In genomic region chr6:127871436-127871835, GRCm38 (mm10) we compare ENCODE assay signal across 33 mouse cellular contexts. TPM values are rescaled to one million over a fixed set of nuclear protein-coding genes. Genes with fewer than 3 reads are reported as not detected.
DNase-seq lines count a peak whose midpoint lies in the region; ATAC-seq and TF ChIP-seq lines count a peak whose summit lies in the region.
"Had no signal": no experiment of that assay in that cellular context is flagged by ENCODE, and none has a peak within 500 bp of the region (broad histone marks: within the 10 kb centered on the region; RNA-seq: fewer than 3 reads in every experiment).

No protein-coding gene starts in this region.

- peaks cover 33% of the 10 kb centered on the region for H3K4me1 ChIP-seq in forebrain, embryonic 10.5 days
- peaks cover 3% of the 10 kb centered on the region; the same call in 1 of the 2 replicates for H3K4me1 ChIP-seq in forebrain, embryonic 15.5 days
- peaks cover 52% of the 10 kb centered on the region for H3K4me1 ChIP-seq in embryonic facial prominence, embryonic 12.5 days
- peaks cover 48% of the 10 kb centered on the region for H3K4me1 ChIP-seq in limb, embryonic 15.5 days
- no peaks in the 10 kb centered on the region for H3K4me1 ChIP-seq in midbrain, embryonic 14.5 days (ENCODE audit: control insufficient read depth, insufficient read depth, low read length)
- H3K4me1 ChIP-seq: hindbrain, embryonic 13.5 days; midbrain, embryonic 13.5 days; neural tube, embryonic 15.5 days had no signal

- H3K27me3 ChIP-seq in forebrain, embryonic 10.5 days (ENCODE audit: poor library complexity, severe bottlenecking): no peaks in the 10 kb centered on the region
- no peaks in the 10 kb centered on the region for H3K27me3 ChIP-seq in forebrain, embryonic 15.5 days
- no peaks in the 10 kb centered on the region for H3K27me3 ChIP-seq in embryonic facial prominence, embryonic 12.5 days
- H3K27me3 ChIP-seq in limb, embryonic 15.5 days: no peaks in the 10 kb centered on the region
- no peaks in the 10 kb centered on the region for H3K27me3 ChIP-seq in midbrain, embryonic 14.5 days (ENCODE audit: control insufficient read depth, insufficient read depth, low read length)
- H3K27me3 ChIP-seq: hindbrain, embryonic 13.5 days; neural tube, embryonic 15.5 days; stomach, embryonic 15.5 days had no signal

- intact Hi-C loops in left cerebral cortex, adult 2 months (cut with DNase I): no loop called here

- no peak for TF ChIP-seq CTCF in left cerebral cortex, adult 2 months (IDR thresholded peaks at IDR 0.05)

- H3K9ac ChIP-seq in forebrain, embryonic 15.5 days (replicated peaks): no peak overlapping the region
- H3K9ac ChIP-seq in embryonic facial prominence, embryonic 12.5 days: no peak overlapping the region
- H3K9ac ChIP-seq in limb, embryonic 15.5 days: no peak overlapping the region
- H3K9ac ChIP-seq in midbrain, embryonic 14.5 days (replicated peaks; ENCODE audit: low read length): no peak overlapping the region
- H3K9ac ChIP-seq: forebrain, postnatal 0 days; heart, embryonic 12.5 days; hindbrain, embryonic 13.5 days; liver, embryonic 14.5 days; midbrain, embryonic 13.5 days; neural tube, embryonic 15.5 days; stomach, embryonic 15.5 days had no signal

- H3K27ac ChIP-seq in forebrain, embryonic 10.5 days: peak overlapping the region; percentile 70; the same call in 1 of the 2 replicates
- no peak overlapping the region for H3K27ac ChIP-seq in forebrain, embryonic 15.5 days (replicated peaks)
- peak overlapping the region; percentile 97 for H3K27ac ChIP-seq in embryonic facial prominence, embryonic 12.5 days
- peak overlapping the region; percentile 92 for H3K27ac ChIP-seq in limb, embryonic 15.5 days
- no peak overlapping the region for H3K27ac ChIP-seq in left cerebral cortex, adult 2 months
- no peak overlapping the region for H3K27ac ChIP-seq in midbrain, embryonic 14.5 days (replicated peaks; ENCODE audit: low read depth, low read length)
- H3K27ac ChIP-seq: hindbrain, embryonic 13.5 days; kidney, postnatal 0 days; liver, embryonic 14.5 days; midbrain, embryonic 13.5 days; neural tube, embryonic 15.5 days had no signal

- no peak overlapping the region for H3K4me2 ChIP-seq in forebrain, embryonic 15.5 days (replicated peaks)
- H3K4me2 ChIP-seq in embryonic facial prominence, embryonic 12.5 days (replicated peaks): no peak overlapping the region
- H3K4me2 ChIP-seq in limb, embryonic 15.5 days: no peak overlapping the region
- H3K4me2 ChIP-seq in midbrain, embryonic 14.5 days (ENCODE audit: low read length): no peak overlapping the region
- H3K4me2 ChIP-seq: heart, embryonic 12.5 days; hindbrain, embryonic 13.5 days; midbrain, embryonic 13.5 days; neural tube, embryonic 15.5 days; stomach, embryonic 15.5 days had no signal

- no peak for DNase-seq in forebrain, embryonic 10.5 days (ENCODE audit: extremely low spot score, low spot score)
- peak; percentile 88 for DNase-seq in fibroblast of lung, adult 2 months (ENCODE audit: low read depth)
- no peak for DNase-seq in left cerebral cortex, adult 2 months (ENCODE audit: extremely low spot score in 1 of 2, low spot score in 2 of 2)
- DNase-seq in midbrain, embryonic 14.5 days: no peak
- no peak for DNase-seq in lung, postnatal 14 days
- DNase-seq: adrenal gland, postnatal 14 days; cerebellum, adult 11 months; cerebellum, adult 9-10 months; cerebellum, postnatal 36 days; forebrain, postnatal 0 days; gastrocnemius, postnatal 14 days; heart, postnatal 4 days; kidney, adult 8-10 months; kidney, postnatal 4 days; layer of hippocampus, postnatal 36 days; liver; lung, adult 2 months; right cerebral cortex, postnatal 25 days had no signal

- ATAC-seq in forebrain, embryonic 15.5 days (replicated peaks): no peak
- ATAC-seq in embryonic facial prominence, embryonic 12.5 days (ENCODE audit: insufficient number of reproducible peaks, insufficient read depth, low FRiP score, low TSS enrichment): no peak
- no peak for ATAC-seq in limb, embryonic 15.5 days (ENCODE audit: insufficient number of reproducible peaks, low FRiP score, low TSS enrichment, low read depth)
- ATAC-seq in midbrain, embryonic 14.5 days (ENCODE audit: low FRiP score, low TSS enrichment): no peak
- ATAC-seq: forebrain, postnatal 0 days; intestine, embryonic 16.5 days; midbrain, embryonic 13.5 days had no signal

- H3K36me3 ChIP-seq in forebrain, embryonic 10.5 days (replicated peaks): no peaks in the 10 kb centered on the region
- H3K36me3 ChIP-seq in forebrain, embryonic 15.5 days: no peaks in the 10 kb centered on the region
- no peaks in the 10 kb centered on the region for H3K36me3 ChIP-seq in embryonic facial prominence, embryonic 12.5 days
- no peaks in the 10 kb centered on the region for H3K36me3 ChIP-seq in limb, embryonic 15.5 days
- no peaks in the 10 kb centered on the region for H3K36me3 ChIP-seq in midbrain, embryonic 14.5 days (ENCODE audit: control insufficient read depth, insufficient read depth, low read length)
- H3K36me3 ChIP-seq: heart, embryonic 12.5 days; hindbrain, embryonic 13.5 days; midbrain, embryonic 13.5 days; neural tube, embryonic 15.5 days; stomach, embryonic 15.5 days had no signal

- 80% methylated on average over 6 of the region's 6 CpGs for WGBS in forebrain, embryonic 10.5 days
- WGBS in forebrain, embryonic 15.5 days: 92% methylated on average over 6 of the region's 6 CpGs
- WGBS in embryonic facial prominence, embryonic 12.5 days: 69% methylated on average over 6 of the region's 6 CpGs
- 79% methylated on average over 6 of the region's 6 CpGs for WGBS in limb, embryonic 15.5 days
- 99% methylated on average over 6 of the region's 6 CpGs for WGBS in midbrain, embryonic 14.5 days

- no peaks in the 10 kb centered on the region for H3K9me3 ChIP-seq in forebrain, embryonic 10.5 days
- no peaks in the 10 kb centered on the region for H3K9me3 ChIP-seq in forebrain, embryonic 15.5 days
- H3K9me3 ChIP-seq in embryonic facial prominence, embryonic 12.5 days: no peaks in the 10 kb centered on the region
- no peaks in the 10 kb centered on the region for H3K9me3 ChIP-seq in limb, embryonic 15.5 days
- H3K9me3 ChIP-seq in midbrain, embryonic 14.5 days (ENCODE audit: control insufficient read depth, low read length): no peaks in the 10 kb centered on the region
- H3K9me3 ChIP-seq: midbrain, embryonic 13.5 days; neural tube, embryonic 15.5 days; stomach, embryonic 15.5 days had no signal

- H3K4me3 ChIP-seq in forebrain, embryonic 10.5 days: no peak overlapping the region
- H3K4me3 ChIP-seq in forebrain, embryonic 15.5 days: no peak overlapping the region
- H3K4me3 ChIP-seq in embryonic facial prominence, embryonic 12.5 days: no peak overlapping the region
- no peak overlapping the region for H3K4me3 ChIP-seq in limb, embryonic 15.5 days
- no peak overlapping the region for H3K4me3 ChIP-seq in left cerebral cortex, adult 2 months
- no peak overlapping the region for H3K4me3 ChIP-seq in midbrain, embryonic 14.5 days (replicated peaks; ENCODE audit: low read depth, low read length)
- H3K4me3 ChIP-seq: heart, embryonic 12.5 days; hindbrain, embryonic 13.5 days; midbrain, embryonic 13.5 days; neural tube, embryonic 15.5 days; stomach, embryonic 15.5 days had no signal

RNA-seq across cellular contexts. Expression of gene Tspan11, which starts 16.0 kb away (rescaled TPM):
- polyA plus RNA-seq in forebrain, embryonic 10.5 days (2016; fragmentation: Nextera tagmentation; extraction: Ambion mirVana): 3.6 and 3.9 TPM in 2 replicates
- polyA plus RNA-seq in forebrain, embryonic 15.5 days (2015; fragmentation: Nextera tagmentation; extraction: Ambion mirVana): 10.8 and 11.8 TPM in 2 replicates
- 20.8 and 24.7 TPM in 2 replicates for polyA plus RNA-seq in embryonic facial prominence, embryonic 12.5 days (2016; fragmentation: Nextera tagmentation; extraction: Ambion mirVana)
- polyA plus RNA-seq in limb, embryonic 15.5 days (2015; fragmentation: Nextera tagmentation; extraction: Ambion mirVana): 25.3 and 25.4 TPM in 2 replicates
- 10 to 100 TPM in 1 of 2 experiments, 1 to 10 TPM in 1; 6.6 to 11.6 TPM for total RNA-seq in left cerebral cortex, adult 2 months (2021)
- polyA plus RNA-seq in midbrain, embryonic 14.5 days (2014; fragmentation: Nextera tagmentation; extraction: Ambion mirVana): 5.0 and 8.4 TPM in 2 replicates
- total RNA-seq: granulocyte monocyte progenitor cell, adult 5-6 weeks; megakaryocyte, adult 5-6 weeks; MEL; monocyte, adult 5-6 weeks had no signal

Comparison
In these comparisons a context has a peak if more than half of its experiments do, and no peak if none do; other contexts are left out.
1. H3K27ac ChIP-seq: peak in forebrain, embryonic 10.5 days (single experiment), embryonic facial prominence, embryonic 12.5 days (single experiment) and limb, embryonic 15.5 days (single experiment); none in forebrain, embryonic 15.5 days (single experiment), left cerebral cortex, adult 2 months (single experiment) and midbrain, embryonic 14.5 days (single experiment).